Mouse (Mus musculus) heart, embryonic 13.5 days (tissue): ENCODE measurements around the gene Hoxd3. TPM values are rescaled to one million over a fixed set of nuclear protein-coding genes. Genes with fewer than 3 reads are reported as not detected.

ENCODE experiments used
- ATAC-seq: fragments of 200-750 bp; cut with Nextera tagmentation; 2 replicates; pipeline ENCODE4 v1.8.0; 2017; ENCODE audit warnings: moderate TSS enrichment; ENCODE audit not compliant: insufficient number of reproducible peaks, low FRiP score, low TSS enrichment; ENCODE audit errors: extremely low read depth
- H3K27ac ChIP-seq: fragments of 300-500 bp; sonication (generic); replicated peaks from 2 replicates; pipeline ENCODE4 v1.5.1; 2015; ENCODE audit warnings: moderate library complexity, mild to moderate bottlenecking, inconsistent platforms
- H3K27me3 ChIP-seq: fragments of 300-500 bp; sonication (generic); replicated peaks from 2 replicates; pipeline ENCODE4 v1.6.1; 2015; ENCODE audit warnings: mild to moderate bottlenecking, inconsistent platforms
- H3K36me3 ChIP-seq: fragments of 300-500 bp; sonication (generic); 2 replicates; pipeline ENCODE4 v1.6.1; 2015; ENCODE audit warnings: mild to moderate bottlenecking, inconsistent platforms
- H3K4me1 ChIP-seq: fragments of 300-500 bp; sonication (generic); 2 replicates; pipeline ENCODE4 v1.6.1; 2015; ENCODE audit warnings: inconsistent platforms
- H3K4me2 ChIP-seq: fragments of 300-500 bp; sonication (generic); 2 replicates; pipeline ENCODE4 v1.6.1; 2015; ENCODE audit warnings: inconsistent platforms, mild to moderate bottlenecking, moderate library complexity
- H3K4me3 ChIP-seq: fragments of 300-500 bp; sonication (generic); 2 replicates; pipeline ENCODE4 v1.5.1; 2015; ENCODE audit warnings: moderate library complexity, mild to moderate bottlenecking, inconsistent platforms
- H3K9ac ChIP-seq: fragments of 300-500 bp; sonication (generic); 2 replicates; pipeline ENCODE4 v1.6.1; 2015; ENCODE audit warnings: inconsistent platforms, mild to moderate bottlenecking, moderate library complexity
- H3K9me3 ChIP-seq: fragments of 300-500 bp; sonication (generic); 2 replicates; pipeline ENCODE4 v1.6.1; 2016; ENCODE audit warnings: inconsistent platforms
- WGBS: fragments of 180-500 bp; shearing (Covaris S2); methylation state at CpG from one replicate; pipeline ENCODE4 v1.1.7; 2015; ENCODE audit warnings: mixed read lengths; 5-methylcytosine and 5-hydroxymethylcytosine counted together
- polyA plus RNA-seq: library from polyadenylated mRNA; unstranded; fragments of >200 nt; fragmentation: Nextera tagmentation; extraction: Ambion mirVana; gene quantifications from 2 replicates; pipeline ENCODE4 v1.2.1, GENCODE M21; 2015

The Hoxd3 gene
- polyA plus RNA-seq, 1 experiment from 2014 or later: 0.74 TPM

- ATAC-seq: no peak
- Histone ChIP-seq H3K4me2 (peak overlapping the region; percentile 74), H3K27me3 (peaks cover 99% of the 10 kb centered on the region), H3K9ac (peak overlapping the region; percentile 47; the same call in 1 of the 2 replicates), H3K27ac (no peak overlapping the region), H3K4me1 (peaks cover 15% of the 10 kb centered on the region), H3K9me3 (no peaks in the 10 kb centered on the region), H3K36me3 (no peaks in the 10 kb centered on the region), H3K4me3 (peak overlapping the region; percentile 49)
- 2% methylated on average over 40 of the region's 40 CpGs for WGBS
Measured at GRCm38 (mm10) chr2:74672481-74673362, 39.0 kb upstream of the Hoxd3 start.

- H3K9me3 ChIP-seq: no peaks in the 10 kb centered on the region
- H3K36me3 ChIP-seq: no peaks in the 10 kb centered on the region
- whole genome bisulfite sequencing: 2% methylated on average over 24 of the region's 24 CpGs
- H3K4me3 ChIP-seq: no peak overlapping the region
- no peak for ATAC-seq
- no peak overlapping the region for H3K27ac ChIP-seq
- H3K27me3 ChIP-seq: peaks cover 99% of the 10 kb centered on the region
- no peak overlapping the region for H3K4me2 ChIP-seq
- peaks cover 5% of the 10 kb centered on the region; the same call in 1 of the 2 replicates for H3K4me1 ChIP-seq
- H3K9ac ChIP-seq: no peak overlapping the region
Measured at GRCm38 (mm10) chr2:74673835-74674425, 37.8 kb upstream of the Hoxd3 start.

- peaks cover 99% of the 10 kb centered on the region for H3K27me3 ChIP-seq
- no peak within 1 kb of the TSS for H3K27ac ChIP-seq
- H3K4me2 ChIP-seq: no peak within 1 kb of the TSS
- H3K9ac ChIP-seq: no peak within 1 kb of the TSS
- H3K9me3 ChIP-seq: no peaks in the 10 kb centered on the region
- H3K4me1 ChIP-seq: peaks cover 13% of the 10 kb centered on the region
- ATAC-seq: no peak
- H3K36me3 ChIP-seq: no peaks in the 10 kb centered on the region
- no peak within 1 kb of the TSS for H3K4me3 ChIP-seq
- 2% methylated on average over 47 of the region's 47 CpGs for WGBS
Measured at GRCm38 (mm10) chr2:74674881-74675665, 36.7 kb upstream of the Hoxd3 start, which contains the start of gene Hoxd12. Gene Hoxd12, plus strand, starts transcription at chr2:74675013.

GRCm38 (mm10) chr2:74675666-74676282 lies 36.0 kb upstream of the Hoxd3 start:
- Histone ChIP-seq H3K9ac (no peak overlapping the region), H3K9me3 (no peaks in the 10 kb centered on the region), H3K4me3 (no peak overlapping the region), H3K27me3 (peaks cover 100% of the 10 kb centered on the region), H3K27ac (no peak overlapping the region), H3K4me2 (no peak overlapping the region), H3K36me3 (no peaks in the 10 kb centered on the region), H3K4me1 (peaks cover 13% of the 10 kb centered on the region)
- ATAC-seq: no peak
- 4% methylated on average over 24 of the region's 24 CpGs for WGBS

- no peaks in the 10 kb centered on the region for H3K9me3 ChIP-seq
- H3K4me1 ChIP-seq: peaks cover 13% of the 10 kb centered on the region
- no peak overlapping the region for H3K4me3 ChIP-seq
- no peak overlapping the region for H3K9ac ChIP-seq
- 3% methylated on average over 9 of the region's 9 CpGs for WGBS
- H3K27ac ChIP-seq: no peak overlapping the region
- no peaks in the 10 kb centered on the region for H3K36me3 ChIP-seq
- H3K4me2 ChIP-seq: no peak overlapping the region
- ATAC-seq: no peak
- peaks cover 100% of the 10 kb centered on the region for H3K27me3 ChIP-seq
Measured at GRCm38 (mm10) chr2:74676376-74677052, 35.2 kb upstream of the Hoxd3 start.

GRCm38 (mm10) chr2:74677106-74677505 lies 34.6 kb upstream of the Hoxd3 start:
- ATAC-seq: no peak
- H3K4me3 ChIP-seq: no peak overlapping the region
- H3K27me3 ChIP-seq: peaks cover 100% of the 10 kb centered on the region
- no peaks in the 10 kb centered on the region for H3K36me3 ChIP-seq
- no peak overlapping the region for H3K9ac ChIP-seq
- no peaks in the 10 kb centered on the region for H3K9me3 ChIP-seq
- H3K4me2 ChIP-seq: no peak overlapping the region
- peaks cover 18% of the 10 kb centered on the region for H3K4me1 ChIP-seq
- no peak overlapping the region for H3K27ac ChIP-seq
- 16% methylated on average over 2 of the region's 2 CpGs for WGBS

GRCm38 (mm10) chr2:74678891-74679595 lies 32.7 kb upstream of the Hoxd3 start, which contains the start of gene Hoxd11:
Gene Hoxd11, plus strand, starts transcription at chr2:74679557.
- ATAC-seq: no peak
- Histone ChIP-seq H3K27ac (no peak within 1 kb of the TSS), H3K4me1 (peaks cover 22% of the 10 kb centered on the region), H3K9me3 (no peaks in the 10 kb centered on the region), H3K36me3 (no peaks in the 10 kb centered on the region), H3K27me3 (peaks cover 100% of the 10 kb centered on the region), H3K9ac (no peak within 1 kb of the TSS), H3K4me3 (peak within 1 kb of the TSS; percentile 10; the same call in 1 of the 2 replicates), H3K4me2 (peak within 1 kb of the TSS; percentile 17; the same call in 1 of the 2 replicates)
- WGBS: 2% methylated on average over 15 of the region's 15 CpGs

- no peak for ATAC-seq
- Histone ChIP-seq H3K9me3 (no peaks in the 10 kb centered on the region), H3K4me2 (peak overlapping the region; percentile 17; the same call in 1 of the 2 replicates), H3K4me3 (peak overlapping the region; percentile 10; the same call in 1 of the 2 replicates), H3K27ac (no peak overlapping the region), H3K27me3 (peaks cover 100% of the 10 kb centered on the region), H3K36me3 (no peaks in the 10 kb centered on the region), H3K9ac (no peak overlapping the region), H3K4me1 (peaks cover 22% of the 10 kb centered on the region)
- WGBS: under 1% methylated on average over 26 of the region's 26 CpGs
Measured at GRCm38 (mm10) chr2:74679596-74679971, 32.1 kb upstream of the Hoxd3 start.

- Histone ChIP-seq H3K27ac (no peak overlapping the region), H3K4me3 (peak overlapping the region; percentile 10; the same call in 1 of the 2 replicates), H3K36me3 (no peaks in the 10 kb centered on the region), H3K4me2 (peak overlapping the region; percentile 17; the same call in 1 of the 2 replicates), H3K9me3 (no peaks in the 10 kb centered on the region), H3K9ac (no peak overlapping the region), H3K4me1 (peaks cover 22% of the 10 kb centered on the region), H3K27me3 (peaks cover 100% of the 10 kb centered on the region)
- no peak for ATAC-seq
- 1% methylated on average over 23 of the region's 23 CpGs for WGBS
Measured at GRCm38 (mm10) chr2:74679980-74680379, 31.7 kb upstream of the Hoxd3 start.
